Mouse (Mus musculus) E14TG2a.4 (cell line): ENCODE data around the gene Ptov1.

Experiments
- CTCF ChIP-seq: conservative IDR thresholded peaks from 2 replicates; pipeline ENCODE4 v1.5.1; 2014; ENCODE audit warnings: low read length
- NANOG ChIP-seq: IDR thresholded peaks from 2 replicates; pipeline ENCODE4 v1.6.1; 2014; ENCODE audit warnings: borderline replicate concordance, low read length, mixed read lengths

DNA sequence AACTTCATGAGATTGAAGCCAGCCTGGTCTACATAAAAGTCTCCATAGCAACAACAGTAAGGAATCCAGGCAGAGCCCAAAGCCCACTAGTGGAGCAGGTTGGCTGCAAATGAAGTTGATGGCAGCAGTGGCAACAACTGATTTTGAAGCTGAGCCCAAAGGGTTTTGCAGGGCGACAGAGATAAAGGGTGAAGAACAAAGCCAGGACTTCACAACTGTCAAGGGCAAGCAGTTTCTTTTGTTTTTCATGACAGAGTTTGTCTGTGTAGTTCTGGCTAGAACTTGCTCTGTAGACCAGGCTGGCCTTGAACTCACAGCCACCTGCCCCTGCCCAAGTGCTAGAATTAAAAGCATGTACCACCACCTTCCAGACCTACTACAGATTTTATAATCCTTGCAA is 1.6 kb upstream of the Ptov1 start:
- TF ChIP-seq CTCF (no peak), NANOG (no peak)
